ENCODE assay signal across 19 mouse cellular contexts in the genomic region with DNA sequence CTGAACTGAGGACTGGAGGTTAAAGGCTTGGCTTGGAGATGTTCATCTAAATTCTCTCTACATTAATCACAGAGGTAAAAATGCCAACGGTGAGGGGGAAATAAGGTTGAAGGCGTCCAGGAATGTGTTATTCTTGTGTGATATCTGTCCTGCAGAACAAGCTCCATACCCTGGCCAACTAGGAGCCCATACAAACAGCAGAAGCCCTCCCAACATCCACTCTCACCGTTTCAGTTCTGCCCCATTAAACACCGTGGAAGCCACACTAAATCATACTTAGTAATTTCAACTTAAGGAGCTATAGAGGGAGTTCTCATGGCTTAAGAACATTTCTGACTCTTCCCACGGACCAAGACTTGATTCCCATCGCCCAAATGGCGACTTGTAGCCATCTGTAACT.
A peak's percentile ranks its signal among the peaks of the same experiment; 100 is the strongest.
DNase-seq lines count a peak whose midpoint lies in the region; ATAC-seq and TF ChIP-seq lines count a peak whose summit lies in the region.
"Had no signal": no experiment of that assay in that cellular context is flagged by ENCODE, and none has a peak within 500 bp of the region (broad histone marks: within the 10 kb centered on the region; RNA-seq: fewer than 3 reads in every experiment).

No protein-coding gene starts in this region.

- no peaks in the 10 kb centered on the region for H3K9me3 ChIP-seq in kidney, embryonic 15.5 days (replicated peaks)
- H3K9me3 ChIP-seq in kidney, postnatal 0 days (replicated peaks; ENCODE audit: low read length) = no peaks in the 10 kb centered on the region
- no peaks in the 10 kb centered on the region for H3K9me3 ChIP-seq in hindbrain, embryonic 16.5 days (ENCODE audit: control insufficient read depth, low read length)
- H3K9me3 ChIP-seq: embryonic facial prominence, embryonic 10.5 days; embryonic facial prominence, embryonic 12.5 days; forebrain, embryonic 13.5 days; forebrain, embryonic 15.5 days had no signal

- DNase-seq in kidney, postnatal 14 days = no peak
- DNase-seq in kidney, postnatal 0 days (ENCODE audit: low spot score) = peak; percentile 31
- no peak for DNase-seq in kidney, postnatal 4 days
- DNase-seq in Patski (ENCODE audit: low read depth, low spot score) = peak; percentile 42
- DNase-seq: adrenal gland, adult 8-10 months; adrenal gland, postnatal 14 days; adrenal gland, postnatal 36 days; cerebellum, adult 11-12 months; cerebellum, adult 8-10 months; cerebellum, postnatal 10 days; cerebellum, postnatal 25 days; forebrain, postnatal 0 days had no signal

- H3K27me3 ChIP-seq in kidney, embryonic 15.5 days = no peaks in the 10 kb centered on the region
- no peaks in the 10 kb centered on the region for H3K27me3 ChIP-seq in kidney, postnatal 0 days (ENCODE audit: insufficient read depth, low read length)
- no peaks in the 10 kb centered on the region for H3K27me3 ChIP-seq in Patski
- H3K27me3 ChIP-seq in hindbrain, embryonic 16.5 days (replicated peaks; ENCODE audit: control insufficient read depth, insufficient read depth, low read length) = no peaks in the 10 kb centered on the region
- H3K27me3 ChIP-seq: embryonic facial prominence, embryonic 12.5 days; forebrain, embryonic 13.5 days; forebrain, embryonic 15.5 days had no signal

- ATAC-seq in kidney, embryonic 15.5 days (replicated peaks; ENCODE audit: low FRiP score) = peak; percentile 64
- ATAC-seq in kidney, postnatal 0 days (replicated peaks; ENCODE audit: low FRiP score, low read depth) = peak; percentile 63; the same call in 1 of the 2 replicates
- peak; percentile 88 for ATAC-seq in Patski
- ATAC-seq in hindbrain, embryonic 16.5 days = no peak
- ATAC-seq: activated CD4-positive, CD25-positive, alpha-beta regulatory T cell, adult 4 months; forebrain, embryonic 13.5 days; forebrain, embryonic 15.5 days; forebrain, postnatal 0 days had no signal

- no peak for TF ChIP-seq CTCF in kidney, postnatal 0 days (IDR thresholded peaks at IDR 0.05; ENCODE audit: low read depth)
- TF ChIP-seq CTCF in Patski (IDR thresholded peaks at IDR 0.05) = no peak

- no peaks in the 10 kb centered on the region for H3K36me3 ChIP-seq in kidney, embryonic 15.5 days
- no peaks in the 10 kb centered on the region for H3K36me3 ChIP-seq in kidney, postnatal 0 days (ENCODE audit: insufficient read depth, low read length)
- H3K36me3 ChIP-seq in hindbrain, embryonic 16.5 days (ENCODE audit: control insufficient read depth, insufficient read depth, low read length) = no peaks in the 10 kb centered on the region
- H3K36me3 ChIP-seq: embryonic facial prominence, embryonic 10.5 days; embryonic facial prominence, embryonic 12.5 days; forebrain, embryonic 15.5 days had no signal

- no peak overlapping the region for H3K9ac ChIP-seq in kidney, embryonic 15.5 days
- H3K9ac ChIP-seq in kidney, postnatal 0 days (ENCODE audit: low read depth, low read length) = no peak overlapping the region
- no peak overlapping the region for H3K9ac ChIP-seq in hindbrain, embryonic 16.5 days (ENCODE audit: low read depth, low read length)
- H3K9ac ChIP-seq: embryonic facial prominence, embryonic 12.5 days; forebrain, embryonic 13.5 days; forebrain, embryonic 15.5 days; forebrain, postnatal 0 days had no signal

- 0 out of 2 replicates have a peak, but pooled peaks cover 8% of the 10 kb centered on the region for H3K4me1 ChIP-seq in kidney, embryonic 15.5 days
- no peaks in the 10 kb centered on the region for H3K4me1 ChIP-seq in kidney, postnatal 0 days (replicated peaks; ENCODE audit: insufficient read depth, low read length)
- H3K4me1 ChIP-seq in hindbrain, embryonic 16.5 days (ENCODE audit: control insufficient read depth, insufficient read depth, low read depth, low read length) = no peaks in the 10 kb centered on the region
- H3K4me1 ChIP-seq: embryonic facial prominence, embryonic 10.5 days; embryonic facial prominence, embryonic 12.5 days; forebrain, embryonic 13.5 days; forebrain, embryonic 15.5 days had no signal

- CTCF ChIA-PET in Patski (lab: Charles Lee) = interaction anchor here (1.9 kb wide), 1 partner anchor 12 kb away, joined by 5 read pairs; no protein-coding TSS in a partner anchor

- H3K4me3 ChIP-seq in kidney, embryonic 15.5 days (replicated peaks) = no peak overlapping the region
- no peak overlapping the region for H3K4me3 ChIP-seq in kidney, postnatal 0 days (replicated peaks; ENCODE audit: low read depth, low read length)
- H3K4me3 ChIP-seq in hindbrain, embryonic 16.5 days (ENCODE audit: low read length) = no peak overlapping the region
- H3K4me3 ChIP-seq: embryonic facial prominence, embryonic 10.5 days; embryonic facial prominence, embryonic 12.5 days; forebrain, embryonic 13.5 days; forebrain, embryonic 15.5 days had no signal

- 31% methylated on average over 7 of the region's 7 CpGs for WGBS in kidney, embryonic 15.5 days
- WGBS in kidney, postnatal 0 days = 26% methylated on average over 7 of the region's 7 CpGs
- WGBS in hindbrain, embryonic 16.5 days = 89% methylated on average over 7 of the region's 7 CpGs

- POLR2A ChIA-PET in Patski (lab: Charles Lee) = interaction anchor here (1.2 kb wide), 1 partner anchor 11 kb away, joined by 3 read pairs; no protein-coding TSS in a partner anchor

- in situ Hi-C loops in Patski (cut with MboI; ENCODE audit: low pct_unique_long_range_greater_than_20kb) = no loop called here

- no peak overlapping the region for H3K4me2 ChIP-seq in kidney, embryonic 15.5 days
- H3K4me2 ChIP-seq in kidney, postnatal 0 days (ENCODE audit: low read length) = no peak overlapping the region
- H3K4me2 ChIP-seq in hindbrain, embryonic 16.5 days (ENCODE audit: low read length) = no peak overlapping the region
- H3K4me2 ChIP-seq: embryonic facial prominence, embryonic 12.5 days; forebrain, embryonic 13.5 days; forebrain, embryonic 15.5 days had no signal

- 0 out of 2 replicates have a peak overlapping the region, but pooled peaks have one; percentile 10 for H3K27ac ChIP-seq in kidney, embryonic 15.5 days
- no peak overlapping the region for H3K27ac ChIP-seq in kidney, postnatal 0 days
- no peak overlapping the region for H3K27ac ChIP-seq in hindbrain, embryonic 16.5 days (ENCODE audit: low read depth, low read length)
- H3K27ac ChIP-seq: embryonic facial prominence, embryonic 10.5 days; embryonic facial prominence, embryonic 12.5 days; forebrain, embryonic 13.5 days; forebrain, embryonic 15.5 days had no signal

Comparison
In these comparisons a context has a peak if more than half of its experiments do, and no peak if none do; other contexts are left out.
1. DNase-seq: peak in kidney, postnatal 0 days (single experiment) and Patski (single experiment); none in kidney, postnatal 14 days (single experiment) and kidney, postnatal 4 days (0 of 2).